Mouse (Mus musculus) limb, embryonic 10.5 days (tissue): ENCODE data around the gene Nos1ap. TPM values are rescaled to one million over a fixed set of nuclear protein-coding genes. Genes with fewer than 3 reads are reported as not detected.

Experiments
- DNase-seq: peaks from one replicate; pipeline ENCODE4 v3.0.0-alpha.2; 2017; ENCODE audit warnings: low spot score
- H3K27ac ChIP-seq: fragments of 300-500 bp; sonication (generic); 2 replicates; pipeline ENCODE4 v1.5.1; 2016; ENCODE audit warnings: mild to moderate bottlenecking
- H3K27me3 ChIP-seq: fragments of 300-500 bp; sonication (generic); 2 replicates; pipeline ENCODE4 v1.6.1; 2016; ENCODE audit warnings: low read depth, mild to moderate bottlenecking; ENCODE audit not compliant: poor library complexity, severe bottlenecking
- H3K36me3 ChIP-seq: fragments of 300-500 bp; sonication (generic); 2 replicates; pipeline ENCODE4 v1.6.1; 2016; ENCODE audit warnings: mild to moderate bottlenecking, moderate library complexity
- H3K4me1 ChIP-seq: fragments of 300-500 bp; sonication (generic); 2 replicates; pipeline ENCODE4 v1.6.1; 2016
- H3K4me3 ChIP-seq: fragments of 300-500 bp; sonication (generic); 2 replicates; pipeline ENCODE4 v1.5.1; 2016; ENCODE audit warnings: mild to moderate bottlenecking, moderate library complexity
- H3K9me3 ChIP-seq: fragments of 300-500 bp; sonication (generic); replicated peaks from 2 replicates; pipeline ENCODE4 v1.6.1; 2016; ENCODE audit warnings: mild to moderate bottlenecking
- whole genome bisulfite sequencing: fragments of 180-500 bp; shearing (Covaris S2); methylation state at CpG from one replicate; pipeline ENCODE4 v1.1.7; 2016; 5-methylcytosine and 5-hydroxymethylcytosine counted together
- polyA plus RNA-seq: library from polyadenylated mRNA; unstranded; fragments of >200 nt; fragmentation: Nextera tagmentation; extraction: Ambion mirVana; gene quantifications from 2 replicates; pipeline ENCODE4 v1.2.1, GENCODE M21; 2016

Gene Nos1ap
- polyA plus RNA-seq, 1 experiment from 2014 or later = 5.1 TPM

- WGBS = 54% methylated on average over 9 of the region's 9 CpGs
- Histone ChIP-seq H3K36me3 (no peaks in the 10 kb centered on the region), H3K9me3 (no peaks in the 10 kb centered on the region), H3K27me3 (no peaks in the 10 kb centered on the region), H3K27ac (peak overlapping the region; percentile 42; the same call in 1 of the 2 replicates), H3K4me1 (no peaks in the 10 kb centered on the region), H3K4me3 (no peak overlapping the region)
- DNase-seq = peak; percentile 46
These were observed 297.3 kb downstream of the Nos1ap start for GRCm38 (mm10) chr1:170292239-170292951.

GRCm38 (mm10) chr1:170282415-170283129, 307.1 kb downstream of the Nos1ap start:
- DNase-seq = no peak
- WGBS = 73% methylated on average over 4 of the region's 4 CpGs

GRCm38 (mm10) chr1:170277016-170277415, 312.6 kb downstream of the Nos1ap start, which contains the start of gene Sh2d1b1:
TSS of gene Sh2d1b1 (plus strand) at chr1:170277320.
- H3K4me3 ChIP-seq = no peak within 1 kb of the TSS

More at GRCm38 (mm10) chr1:170282415-170283129, 307.1 kb downstream of the Nos1ap start:
- H3K27me3 ChIP-seq = no peaks in the 10 kb centered on the region
- no peaks in the 10 kb centered on the region for H3K9me3 ChIP-seq
- H3K36me3 ChIP-seq = no peaks in the 10 kb centered on the region
- no peak overlapping the region for H3K27ac ChIP-seq
- H3K4me1 ChIP-seq = no peaks in the 10 kb centered on the region
- no peak overlapping the region for H3K4me3 ChIP-seq

GRCm38 (mm10) chr1:170273252-170273651, 316.4 kb downstream of the Nos1ap start:
- DNase-seq = no peak
- Histone ChIP-seq H3K4me1 (no peaks in the 10 kb centered on the region), H3K36me3 (no peaks in the 10 kb centered on the region), H3K9me3 (no peaks in the 10 kb centered on the region), H3K4me3 (no peak overlapping the region), H3K27ac (no peak overlapping the region), H3K27me3 (no peaks in the 10 kb centered on the region)

More at GRCm38 (mm10) chr1:170277016-170277415, 312.6 kb downstream of the Nos1ap start, which contains the start of gene Sh2d1b1:
- Histone ChIP-seq H3K36me3 (no peaks in the 10 kb centered on the region), H3K9me3 (no peaks in the 10 kb centered on the region), H3K4me1 (no peaks in the 10 kb centered on the region), H3K27me3 (no peaks in the 10 kb centered on the region), H3K27ac (no peak within 1 kb of the TSS)
- DNase-seq = no peak
- 77% methylated on average over 3 of the region's 3 CpGs for WGBS

GRCm38 (mm10) chr1:170270696-170271095, 319.0 kb downstream of the Nos1ap start:
- no peak overlapping the region for H3K4me3 ChIP-seq
- no peak overlapping the region for H3K27ac ChIP-seq
- no peak for DNase-seq
- H3K27me3 ChIP-seq = no peaks in the 10 kb centered on the region
- H3K9me3 ChIP-seq = no peaks in the 10 kb centered on the region; the same call in 1 of the 2 replicates
- WGBS = 89% methylated on average over 4 of the region's 4 CpGs
- H3K4me1 ChIP-seq = no peaks in the 10 kb centered on the region
- no peaks in the 10 kb centered on the region for H3K36me3 ChIP-seq

- Histone ChIP-seq H3K4me1 (no peaks in the 10 kb centered on the region), H3K27me3 (no peaks in the 10 kb centered on the region), H3K36me3 (no peaks in the 10 kb centered on the region), H3K9me3 (no peaks in the 10 kb centered on the region; the same call in 1 of the 2 replicates), H3K27ac (no peak overlapping the region), H3K4me3 (no peak overlapping the region)
- 87% methylated on average over 6 of the region's 6 CpGs for WGBS
- no peak for DNase-seq
These were observed 319.4 kb downstream of the Nos1ap start for GRCm38 (mm10) chr1:170270281-170270680.

GRCm38 (mm10) chr1:170255560-170255910, 334.1 kb downstream of the Nos1ap start:
- no peaks in the 10 kb centered on the region for H3K27me3 ChIP-seq
- no peaks in the 10 kb centered on the region for H3K36me3 ChIP-seq
- H3K4me3 ChIP-seq = peak overlapping the region; percentile 74
- H3K27ac ChIP-seq = peak overlapping the region; percentile 92
- WGBS = 7% methylated on average over 32 of the region's 32 CpGs
- peak; percentile 93 for DNase-seq
- H3K9me3 ChIP-seq = no peaks in the 10 kb centered on the region
- peaks cover 7% of the 10 kb centered on the region; the same call in 1 of the 2 replicates for H3K4me1 ChIP-seq

- peaks cover 7% of the 10 kb centered on the region; the same call in 1 of the 2 replicates for H3K4me1 ChIP-seq
- no peaks in the 10 kb centered on the region for H3K9me3 ChIP-seq
- peak overlapping the region; percentile 74 for H3K4me3 ChIP-seq
- H3K36me3 ChIP-seq = no peaks in the 10 kb centered on the region
- peak overlapping the region; percentile 92 for H3K27ac ChIP-seq
- WGBS = 28% methylated on average over 30 of the region's 30 CpGs
- H3K27me3 ChIP-seq = no peaks in the 10 kb centered on the region
- no peak for DNase-seq
These were observed 334.6 kb downstream of the Nos1ap start for GRCm38 (mm10) chr1:170254893-170255559.

Other genes with a start within 250 kb of the Nos1ap start
- 5.3 and 8.1 TPM in 2 replicates for gene Olfml2b, start 54.7 kb upstream of the Nos1ap start, polyA plus RNA-seq